Mouse (Mus musculus) testis, adult 2 months (tissue): ENCODE measurements around the gene Ssmem1. TPM values are rescaled to one million over a fixed set of nuclear protein-coding genes. Genes with fewer than 3 reads are reported as not detected.

ENCODE experiments used
- H3K27ac ChIP-seq: fragments of 200-500 bp; 2 replicates; pipeline ENCODE4 v1.5.1; 2012; ENCODE audit warnings: low read depth, low read length; ENCODE audit not compliant: control insufficient read depth, insufficient read depth
- H3K27me3 ChIP-seq: fragments of 200-500 bp; 2 replicates; pipeline ENCODE4 v1.6.1; 2012; ENCODE audit warnings: mild to moderate bottlenecking, low read length, moderate library complexity; ENCODE audit not compliant: control insufficient read depth, insufficient read depth
- H3K36me3 ChIP-seq: fragments of 200-500 bp; 2 replicates; pipeline ENCODE4 v1.6.1; 2012; ENCODE audit warnings: mild to moderate bottlenecking, low read length; ENCODE audit not compliant: control insufficient read depth, insufficient read depth
- H3K4me1 ChIP-seq: fragments of 200-500 bp; 2 replicates; pipeline ENCODE4 v1.6.1; 2012; ENCODE audit warnings: low read length; ENCODE audit not compliant: control insufficient read depth, insufficient read depth
- H3K4me3 ChIP-seq: fragments of 200-500 bp; 2 replicates; pipeline ENCODE4 v1.5.1; 2012; ENCODE audit warnings: low read depth, mild to moderate bottlenecking, low read length, moderate library complexity, mixed read lengths; ENCODE audit not compliant: control insufficient read depth
- CTCF ChIP-seq: fragments of 200-500 bp; IDR thresholded peaks from 2 replicates; pipeline ENCODE4 v1.5.1; 2012; ENCODE audit warnings: low read depth, mild to moderate bottlenecking, inconsistent platforms, low read length, moderate library complexity; ENCODE audit not compliant: control insufficient read depth, insufficient read depth, insufficient replicate concordance
- POLR2A ChIP-seq: fragments of 200-500 bp; IDR thresholded peaks from 2 replicates; pipeline ENCODE4 v1.6.1; 2012; ENCODE audit warnings: low read depth, mild to moderate bottlenecking, inconsistent platforms, low read length, moderate library complexity; ENCODE audit not compliant: control insufficient read depth
- polyA plus RNA-seq: library from polyadenylated mRNA; depleted of rRNA; stranded (reverse); fragments of >200 nt; gene quantifications from 2 replicates; pipeline ENCODE4 v1.2.3, GENCODE M21; 2012

Ssmem1 gene
- polyA plus RNA-seq, 1 experiment: 119 TPM

- H3K4me3 ChIP-seq: no peak overlapping the region
- H3K27me3 ChIP-seq: no peaks in the 10 kb centered on the region
- TF ChIP-seq CTCF (no peak), POLR2A (no peak)
- no peaks in the 10 kb centered on the region for H3K4me1 ChIP-seq
- H3K36me3 ChIP-seq: no peaks in the 10 kb centered on the region
- H3K27ac ChIP-seq: no peak overlapping the region
Observed at GRCm38 (mm10) chr6:30468684-30469083, 41.0 kb upstream of the Ssmem1 start.

- no peak overlapping the region for H3K4me3 ChIP-seq
- TF ChIP-seq POLR2A: no peak
- TF ChIP-seq CTCF: no peak
- no peaks in the 10 kb centered on the region for H3K27me3 ChIP-seq
- H3K4me1 ChIP-seq: no peaks in the 10 kb centered on the region
- no peak overlapping the region for H3K27ac ChIP-seq
- no peaks in the 10 kb centered on the region for H3K36me3 ChIP-seq
Observed at GRCm38 (mm10) chr6:30469370-30469769, 40.3 kb upstream of the Ssmem1 start.

GRCm38 (mm10) chr6:30471706-30472105, 37.9 kb upstream of the Ssmem1 start:
- Histone ChIP-seq H3K4me3 (no peak overlapping the region), H3K36me3 (no peaks in the 10 kb centered on the region), H3K4me1 (no peaks in the 10 kb centered on the region), H3K27ac (no peak overlapping the region), H3K27me3 (no peaks in the 10 kb centered on the region)
- TF ChIP-seq CTCF (no peak), POLR2A (no peak)

GRCm38 (mm10) chr6:30476025-30476765, 33.5 kb upstream of the Ssmem1 start:
- no peaks in the 10 kb centered on the region; the same call in 1 of the 2 replicates for H3K36me3 ChIP-seq
- H3K4me1 ChIP-seq: no peaks in the 10 kb centered on the region
- no peak overlapping the region for H3K27ac ChIP-seq

GRCm38 (mm10) chr6:30477210-30477714, 32.4 kb upstream of the Ssmem1 start:
- no peak overlapping the region for H3K27ac ChIP-seq
- H3K4me1 ChIP-seq: no peaks in the 10 kb centered on the region
- H3K36me3 ChIP-seq: no peaks in the 10 kb centered on the region; the same call in 1 of the 2 replicates
- no peak overlapping the region for H3K4me3 ChIP-seq
- TF ChIP-seq POLR2A: no peak
- no peak for TF ChIP-seq CTCF
- H3K27me3 ChIP-seq: no peaks in the 10 kb centered on the region

More at GRCm38 (mm10) chr6:30476025-30476765, 33.5 kb upstream of the Ssmem1 start:
- no peaks in the 10 kb centered on the region for H3K27me3 ChIP-seq
- no peak overlapping the region for H3K4me3 ChIP-seq
- TF ChIP-seq POLR2A (no peak), CTCF (no peak)

- Histone ChIP-seq H3K36me3 (peaks cover 3% of the 10 kb centered on the region; the same call in 1 of the 2 replicates), H3K4me3 (no peak overlapping the region), H3K27me3 (no peaks in the 10 kb centered on the region), H3K4me1 (no peaks in the 10 kb centered on the region), H3K27ac (no peak overlapping the region)
- TF ChIP-seq CTCF: no peak
- no peak for TF ChIP-seq POLR2A
Observed at GRCm38 (mm10) chr6:30477784-30478183, 31.9 kb upstream of the Ssmem1 start.

- Histone ChIP-seq H3K27ac (no peak overlapping the region), H3K4me1 (no peaks in the 10 kb centered on the region), H3K36me3 (peaks cover 3% of the 10 kb centered on the region; the same call in 1 of the 2 replicates), H3K4me3 (no peak overlapping the region), H3K27me3 (no peaks in the 10 kb centered on the region)
- no peak for TF ChIP-seq CTCF
- no peak for TF ChIP-seq POLR2A
Observed at GRCm38 (mm10) chr6:30479418-30479817, 30.2 kb upstream of the Ssmem1 start.

- Histone ChIP-seq H3K4me1 (no peaks in the 10 kb centered on the region), H3K36me3 (peaks cover 3% of the 10 kb centered on the region; the same call in 1 of the 2 replicates), H3K27ac (no peak overlapping the region), H3K27me3 (no peaks in the 10 kb centered on the region), H3K4me3 (no peak overlapping the region)
- TF ChIP-seq CTCF (no peak), POLR2A (no peak)
Observed at GRCm38 (mm10) chr6:30482908-30483307, 26.7 kb upstream of the Ssmem1 start.
